Mouse (Mus musculus) G1E-ER4 (cell line): ENCODE data around the gene Nubp1. TPM values are rescaled to one million over a fixed set of nuclear protein-coding genes. Genes with fewer than 3 reads are reported as not detected.

ENCODE experiments used
- GATA1 ChIP-seq: IDR thresholded peaks from one replicate; pipeline ENCODE4 v1.8.0; 2012; ENCODE audit warnings: low read length, inconsistent platforms
- polyA plus RNA-seq: library from polyadenylated mRNA; stranded (reverse); fragments of >175 nt; gene quantifications from 2 replicates; pipeline ENCODE4 v1.2.3, GENCODE M21; 2012

The Nubp1 gene
- polyA plus RNA-seq, 1 experiment, result 72.1 TPM

GRCm38 (mm10) chr16:10392587-10392986 lies 19.2 kb upstream of the Nubp1 start:
- no peak for TF ChIP-seq GATA1

DNA sequence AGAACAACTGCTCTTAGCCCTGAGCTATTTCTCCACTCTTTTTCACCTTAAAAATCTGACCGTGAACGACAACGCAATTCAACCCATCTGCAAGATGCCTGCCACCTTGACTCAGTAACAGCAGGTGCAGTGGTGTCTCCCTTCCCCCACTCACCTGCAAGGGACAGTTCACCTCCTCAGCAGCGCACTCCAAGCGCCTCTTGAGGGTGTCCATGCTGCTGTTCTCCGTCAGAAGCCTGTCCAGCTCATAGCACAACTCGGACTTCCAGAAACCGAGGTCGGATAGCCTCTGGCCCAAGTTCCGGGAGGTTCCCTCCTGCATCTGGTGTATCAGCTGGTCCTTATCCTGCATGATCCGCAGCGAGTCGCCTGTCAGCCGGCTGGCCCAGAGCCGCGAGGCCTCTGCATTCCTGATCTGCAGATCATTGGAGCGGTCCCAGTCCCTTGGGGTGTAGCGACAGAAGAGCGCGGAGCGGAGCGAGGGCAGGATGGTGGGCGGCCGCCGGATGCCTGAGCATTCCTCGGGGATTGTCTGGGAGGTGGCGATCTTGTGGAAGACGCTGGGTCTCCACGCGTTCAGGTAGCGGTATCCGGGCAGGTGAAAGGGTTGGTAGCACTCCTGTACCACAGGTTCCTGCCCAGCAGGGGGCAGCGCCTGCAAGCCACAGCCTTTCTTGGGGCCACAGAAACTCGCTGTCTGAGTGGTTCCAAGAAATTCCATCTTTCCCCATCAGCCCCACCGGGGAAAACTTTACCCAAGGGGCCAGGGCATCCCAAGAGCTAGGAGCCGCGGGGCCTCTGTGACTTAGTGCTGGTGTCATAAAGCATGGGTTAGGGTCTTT lies 16.8 kb upstream of the Nubp1 start, which contains the start of gene Tekt5:
Gene Tekt5, minus strand, starts transcription at position 792 of the 842 bp plus-strand sequence.
- TF ChIP-seq GATA1, result no peak

DNA sequence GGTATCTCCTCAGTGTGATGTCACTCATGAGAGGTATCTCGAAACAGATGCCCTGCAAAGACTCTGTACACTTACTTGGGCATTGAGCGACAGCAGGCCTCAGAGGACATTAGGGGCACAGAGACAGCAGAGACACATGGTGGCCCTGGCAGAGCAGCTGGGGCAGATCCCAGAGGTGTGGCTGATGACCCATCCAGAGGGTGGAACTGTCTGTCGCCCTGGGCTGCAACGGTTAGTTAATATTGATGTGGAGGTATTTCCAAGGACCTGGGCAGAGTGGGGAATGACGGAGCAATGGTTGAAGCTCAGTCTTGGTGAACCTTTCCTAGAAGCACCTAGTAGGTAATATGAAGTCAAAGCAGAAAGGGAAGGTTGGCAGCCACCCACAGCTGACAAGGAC lies 13.0 kb upstream of the Nubp1 start:
- TF ChIP-seq GATA1, result no peak

GRCm38 (mm10) chr16:10399160-10399559 lies 12.6 kb upstream of the Nubp1 start:
- no peak for TF ChIP-seq GATA1

- TF ChIP-seq GATA1, result no peak
Observed at GRCm38 (mm10) chr16:10415976-10416375, 4.2 kb downstream of the Nubp1 start.

DNA sequence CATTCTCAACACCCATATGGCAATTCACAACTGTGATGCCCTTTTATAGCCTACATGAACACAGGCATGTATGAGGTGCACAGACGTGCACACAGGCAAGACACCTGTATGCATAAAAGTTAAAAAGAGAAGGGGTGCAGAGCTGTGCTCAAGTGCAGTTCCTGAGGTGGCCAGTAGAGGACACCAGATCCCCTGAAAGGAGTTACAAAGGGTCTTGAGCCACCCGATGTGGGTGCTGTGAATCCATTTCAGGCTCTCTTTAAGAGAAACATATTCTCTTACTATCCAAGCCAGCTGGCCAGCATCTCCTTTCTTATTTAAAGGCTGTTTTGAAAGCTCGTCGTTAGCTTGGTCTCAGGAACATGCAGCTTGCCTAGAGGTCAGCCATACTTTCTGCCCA lies 5.1 kb downstream of the Nubp1 start:
- no peak for TF ChIP-seq GATA1

DNA sequence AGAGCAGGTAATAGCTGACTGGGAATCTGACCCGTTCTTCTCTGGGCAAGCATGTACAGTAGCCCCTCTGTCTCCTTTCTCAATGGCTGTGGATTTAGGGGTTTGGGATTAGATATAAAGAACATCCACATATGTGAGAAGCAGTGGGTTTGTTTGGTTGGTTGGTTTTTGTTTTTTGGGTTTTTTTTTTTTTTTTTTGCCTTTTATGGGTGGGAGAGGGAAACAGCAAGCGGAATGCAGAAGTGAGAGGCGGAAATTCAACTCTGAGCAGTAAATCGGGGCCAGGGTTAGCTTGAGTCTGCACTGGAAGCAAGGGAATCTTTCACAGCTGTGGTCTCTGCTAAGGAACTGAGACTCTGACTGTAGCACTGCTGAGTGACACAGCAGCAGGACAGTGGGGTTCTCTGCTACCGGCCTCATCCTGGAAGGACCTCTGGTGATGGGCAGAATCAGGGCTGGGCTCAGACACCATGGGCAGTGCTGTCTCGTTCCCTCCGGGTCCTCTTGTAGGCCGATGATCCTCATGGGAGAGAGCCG lies 6.0 kb downstream of the Nubp1 start:
- no peak for TF ChIP-seq GATA1

- no peak for TF ChIP-seq GATA1
Observed at GRCm38 (mm10) chr16:10420447-10421054, 8.8 kb downstream of the Nubp1 start.

GRCm38 (mm10) chr16:10431911-10432310 lies 20.2 kb downstream of the Nubp1 start:
- TF ChIP-seq GATA1, result no peak

- no peak for TF ChIP-seq GATA1
Observed at GRCm38 (mm10) chr16:10432387-10432786, 20.6 kb downstream of the Nubp1 start.

DNA sequence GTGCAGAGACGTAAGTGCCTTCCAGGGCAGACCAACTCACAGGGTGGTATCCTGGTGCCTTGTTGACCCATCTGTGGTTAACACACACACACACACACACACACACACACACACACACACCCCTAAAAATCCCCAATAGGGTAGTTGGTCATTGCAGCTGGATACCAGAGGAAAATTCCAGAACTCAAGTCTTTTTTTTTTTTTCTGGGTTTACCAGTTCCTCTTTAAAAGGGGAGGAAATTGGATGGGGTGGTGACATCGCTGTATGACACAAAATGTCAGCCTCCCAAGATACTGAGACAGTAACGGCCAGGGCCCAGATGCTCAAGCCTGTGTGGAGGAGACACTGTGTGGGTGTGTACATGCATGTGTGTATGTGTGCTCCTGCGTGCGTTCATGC lies 21.6 kb downstream of the Nubp1 start:
- no peak for TF ChIP-seq GATA1

GRCm38 (mm10) chr16:10436166-10436565 lies 24.4 kb downstream of the Nubp1 start:
- TF ChIP-seq GATA1, result no peak

- TF ChIP-seq GATA1, result no peak
Observed at GRCm38 (mm10) chr16:10438055-10438454, 26.3 kb downstream of the Nubp1 start.

DNA sequence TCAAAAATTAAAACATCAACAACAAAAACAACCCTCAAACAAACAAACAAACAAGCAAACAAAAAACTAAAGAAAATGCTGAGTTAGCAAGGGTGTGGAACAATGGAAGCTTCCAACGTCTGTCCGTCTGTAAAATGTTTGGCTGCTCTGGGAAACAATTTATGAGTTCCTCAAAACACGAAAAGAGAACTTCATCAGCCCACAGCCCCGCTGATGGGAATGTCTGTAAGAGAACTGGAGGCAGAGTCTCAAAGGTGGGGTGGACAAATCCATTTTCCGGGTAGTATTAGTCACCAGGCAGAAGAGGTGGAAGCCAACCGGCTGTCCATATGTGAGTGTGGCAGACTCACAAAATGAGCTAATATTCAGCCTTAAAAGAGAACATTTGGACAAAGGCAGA lies 29.6 kb downstream of the Nubp1 start:
- no peak for TF ChIP-seq GATA1

DNA sequence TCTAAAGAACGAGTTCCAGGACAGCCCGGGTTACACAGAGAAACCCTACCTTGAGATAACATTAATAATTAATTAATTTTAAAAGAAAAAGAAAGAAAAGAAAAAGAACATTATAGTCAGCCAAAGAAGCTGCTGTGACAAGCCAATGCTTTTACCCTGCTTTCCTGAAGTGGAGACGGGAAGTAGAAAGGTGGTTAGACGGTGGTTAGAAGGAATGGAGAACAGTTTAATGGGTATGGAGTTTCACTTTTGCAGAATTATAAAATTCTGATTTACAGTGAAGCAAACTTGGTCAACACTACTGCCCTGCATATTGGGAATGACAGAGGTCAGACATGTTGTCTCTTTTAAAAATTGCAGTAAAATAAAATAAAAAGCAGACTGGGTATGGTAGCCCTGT lies 30.0 kb downstream of the Nubp1 start:
- TF ChIP-seq GATA1, result no peak

DNA sequence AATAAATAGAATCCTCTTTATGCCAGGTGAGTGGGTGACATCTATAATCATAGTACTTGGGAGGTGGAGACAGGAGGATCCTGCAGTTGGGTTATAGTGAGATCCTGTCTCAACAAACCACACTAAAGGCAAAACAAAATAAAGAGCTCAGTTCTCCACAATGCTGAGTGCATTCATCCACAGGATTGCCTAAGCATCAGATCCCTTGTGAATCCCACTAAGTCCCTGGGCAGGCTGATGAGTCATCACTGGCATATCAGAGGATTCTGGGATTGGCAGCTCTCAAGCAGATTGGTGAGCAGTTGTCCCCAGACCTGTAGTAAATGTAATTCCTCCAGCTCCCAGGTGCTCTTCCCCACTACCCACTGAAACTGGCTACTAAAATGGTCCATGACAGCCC lies 32.0 kb downstream of the Nubp1 start:
- no peak for TF ChIP-seq GATA1

- no peak for TF ChIP-seq GATA1
Observed at GRCm38 (mm10) chr16:10446573-10447263, 35.0 kb downstream of the Nubp1 start.
